Comparison of ENCODE assay signal across 11 mouse cellular contexts in the genomic region with DNA sequence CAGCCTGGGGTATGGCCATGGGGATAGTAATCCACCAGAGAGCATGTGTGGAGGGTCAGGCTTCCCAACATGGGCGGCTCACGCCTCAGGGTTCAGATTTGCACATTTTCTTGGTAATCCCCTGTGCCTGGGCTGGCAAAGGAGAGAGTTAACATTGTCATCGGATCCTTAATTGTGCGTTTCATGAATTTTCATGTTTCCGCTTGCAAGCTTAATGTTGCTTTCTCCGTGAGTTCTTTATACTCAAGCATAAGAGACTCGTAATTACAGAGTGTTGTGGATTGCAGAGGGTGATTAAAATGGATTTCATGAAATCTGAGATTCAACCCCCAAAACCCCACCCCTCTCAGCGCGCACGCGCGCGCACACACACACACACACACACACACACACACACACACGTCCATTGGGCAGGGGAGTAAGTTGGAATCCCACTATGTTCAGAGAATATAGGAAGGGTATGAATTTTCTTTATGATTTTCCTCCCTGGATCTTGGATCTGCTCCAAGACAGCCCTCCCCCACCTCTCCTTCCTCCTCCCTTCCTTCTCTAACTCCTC.
A peak's percentile ranks its signal among the peaks of the same experiment; 100 is the strongest.
DNase-seq lines count a peak whose midpoint lies in the region; ATAC-seq and TF ChIP-seq lines count a peak whose summit lies in the region.
"Had no signal": no experiment of that assay in that cellular context is flagged by ENCODE, and none has a peak within 500 bp of the region (broad histone marks: within the 10 kb centered on the region; RNA-seq: fewer than 3 reads in every experiment).

No protein-coding gene starts in this region.

- no peaks in the 10 kb centered on the region for H3K27me3 ChIP-seq in embryonic facial prominence, embryonic 14.5 days (replicated peaks; ENCODE audit: control insufficient read depth, insufficient read depth, low read length)
- no peaks in the 10 kb centered on the region for H3K27me3 ChIP-seq in forebrain, embryonic 16.5 days (replicated peaks; ENCODE audit: control insufficient read depth, insufficient read depth, low read length)
- no peaks in the 10 kb centered on the region for H3K27me3 ChIP-seq in neural tube, embryonic 15.5 days (replicated peaks)
- H3K27me3 ChIP-seq: neural tube, embryonic 12.5 days had no signal

- 56% methylated on average over 14 of the region's 14 CpGs for WGBS in embryonic facial prominence, embryonic 14.5 days
- WGBS in forebrain, embryonic 16.5 days, result 26% methylated on average over 14 of the region's 14 CpGs
- WGBS in neural tube, embryonic 15.5 days, result 57% methylated on average over 14 of the region's 14 CpGs

- no peaks in the 10 kb centered on the region for H3K9me3 ChIP-seq in embryonic facial prominence, embryonic 14.5 days (ENCODE audit: control insufficient read depth, low read length)
- no peaks in the 10 kb centered on the region for H3K9me3 ChIP-seq in forebrain, embryonic 16.5 days (ENCODE audit: control insufficient read depth, low read length)
- H3K9me3 ChIP-seq in neural tube, embryonic 15.5 days (replicated peaks), result no peaks in the 10 kb centered on the region
- H3K9me3 ChIP-seq: neural tube, embryonic 12.5 days had no signal

- H3K4me2 ChIP-seq in embryonic facial prominence, embryonic 14.5 days (ENCODE audit: low read depth, low read length), result peak overlapping the region; percentile 17
- H3K4me2 ChIP-seq in forebrain, embryonic 16.5 days (ENCODE audit: low read length), result peak overlapping the region; percentile 33
- H3K4me2 ChIP-seq in neural tube, embryonic 15.5 days, result 0 out of 2 replicates have a peak overlapping the region, but pooled peaks have one; percentile 3
- H3K4me2 ChIP-seq: neural tube, embryonic 12.5 days had no signal

- H3K27ac ChIP-seq in embryonic facial prominence, embryonic 14.5 days (replicated peaks; ENCODE audit: low read depth, low read length), result 0 out of 2 replicates have a peak overlapping the region, but pooled peaks have one; percentile 30
- H3K27ac ChIP-seq in forebrain, embryonic 16.5 days (ENCODE audit: low read length), result peak overlapping the region; percentile 88
- peak overlapping the region; percentile 60 for H3K27ac ChIP-seq in neural tube, embryonic 15.5 days (replicated peaks)
- H3K27ac ChIP-seq in left cerebral cortex, adult 2 months, result no peak overlapping the region
- H3K27ac ChIP-seq: neural tube, embryonic 12.5 days had no signal

- TF ChIP-seq CTCF in left cerebral cortex, adult 2 months (IDR thresholded peaks at IDR 0.05), result no peak

- ATAC-seq in embryonic facial prominence, embryonic 14.5 days (ENCODE audit: low read depth), result peak; percentile 67
- ATAC-seq in forebrain, embryonic 16.5 days, result peak; percentile 90
- peak; percentile 33; the same call in 1 of the 2 replicates for ATAC-seq in neural tube, embryonic 15.5 days (ENCODE audit: low FRiP score)

- no peak overlapping the region for H3K9ac ChIP-seq in embryonic facial prominence, embryonic 14.5 days (ENCODE audit: low read depth, low read length)
- H3K9ac ChIP-seq in forebrain, embryonic 16.5 days (replicated peaks; ENCODE audit: low read depth, low read length), result no peak overlapping the region
- no peak overlapping the region for H3K9ac ChIP-seq in neural tube, embryonic 15.5 days (replicated peaks)
- H3K9ac ChIP-seq: neural tube, embryonic 12.5 days had no signal

- intact Hi-C loops in left cerebral cortex, adult 2 months (cut with DNase I), result no loop called here

- peak; percentile 49 for DNase-seq in kidney, postnatal 10 days
- no peak for DNase-seq in kidney, adult 9 months
- DNase-seq in embryonic facial prominence, embryonic 14.5 days (ENCODE audit: low spot score), result peak; percentile 82
- no peak for DNase-seq in left cerebral cortex, adult 2 months (ENCODE audit: extremely low spot score in 1 of 2, low spot score in 2 of 2)
- DNase-seq in thymus, postnatal 4 days, result no peak
- DNase-seq: lung, postnatal 4 days; right cerebral cortex, postnatal 14 days; thymus, adult 18-20 months had no signal

- H3K4me3 ChIP-seq in embryonic facial prominence, embryonic 14.5 days (ENCODE audit: low read depth, low read length), result no peak overlapping the region
- no peak overlapping the region; the same call in 1 of the 2 replicates for H3K4me3 ChIP-seq in forebrain, embryonic 16.5 days (replicated peaks; ENCODE audit: low read length)
- no peak overlapping the region for H3K4me3 ChIP-seq in neural tube, embryonic 15.5 days (replicated peaks)
- no peak overlapping the region for H3K4me3 ChIP-seq in left cerebral cortex, adult 2 months
- H3K4me3 ChIP-seq: neural tube, embryonic 12.5 days had no signal

- no peaks in the 10 kb centered on the region for H3K36me3 ChIP-seq in embryonic facial prominence, embryonic 14.5 days (ENCODE audit: control insufficient read depth, insufficient read depth, low read length)
- H3K36me3 ChIP-seq in forebrain, embryonic 16.5 days (ENCODE audit: control insufficient read depth, insufficient read depth), result no peaks in the 10 kb centered on the region
- H3K36me3 ChIP-seq in neural tube, embryonic 15.5 days, result no peaks in the 10 kb centered on the region
- H3K36me3 ChIP-seq: neural tube, embryonic 12.5 days had no signal

- H3K4me1 ChIP-seq in embryonic facial prominence, embryonic 14.5 days (ENCODE audit: control insufficient read depth, insufficient read depth, low read length), result peaks cover 20% of the 10 kb centered on the region
- H3K4me1 ChIP-seq in forebrain, embryonic 16.5 days (replicated peaks; ENCODE audit: control insufficient read depth, insufficient read depth, low read length), result peaks cover 27% of the 10 kb centered on the region
- peaks cover 15% of the 10 kb centered on the region for H3K4me1 ChIP-seq in neural tube, embryonic 15.5 days

Comparison
In these comparisons a context has a peak if more than half of its experiments do, and no peak if none do; other contexts are left out.
1. DNase-seq: peak in kidney, postnatal 10 days (single experiment) and embryonic facial prominence, embryonic 14.5 days (single experiment); none in kidney, adult 9 months (single experiment), left cerebral cortex, adult 2 months (0 of 2) and thymus, postnatal 4 days (single experiment).
2. ATAC-seq: peak in every context shown above with its lines; median percentile 90 in forebrain, embryonic 16.5 days; 67 in embryonic facial prominence, embryonic 14.5 days; 33 in neural tube, embryonic 15.5 days.
3. Peak in every context shown above with its lines, with median percentiles within 50 percentile points of each other: H3K4me2 ChIP-seq.